Mouse (Mus musculus) spleen, adult 2 months (tissue): Measurements from ENCODE around the gene Cars.

Experiments used
- CTCF ChIP-seq: fragments of 200-500 bp; IDR thresholded peaks from 2 replicates; pipeline ENCODE4 v1.5.1; 2011; ENCODE audit warnings: mild to moderate bottlenecking, inconsistent platforms; ENCODE audit not compliant: insufficient read depth, insufficient read length, insufficient replicate concordance; ENCODE audit errors: extremely low read depth
- POLR2A ChIP-seq: fragments of 200-500 bp; IDR thresholded peaks from 2 replicates; pipeline ENCODE4 v1.6.1; 2011; ENCODE audit warnings: low read depth, low read length, inconsistent platforms

DNA sequence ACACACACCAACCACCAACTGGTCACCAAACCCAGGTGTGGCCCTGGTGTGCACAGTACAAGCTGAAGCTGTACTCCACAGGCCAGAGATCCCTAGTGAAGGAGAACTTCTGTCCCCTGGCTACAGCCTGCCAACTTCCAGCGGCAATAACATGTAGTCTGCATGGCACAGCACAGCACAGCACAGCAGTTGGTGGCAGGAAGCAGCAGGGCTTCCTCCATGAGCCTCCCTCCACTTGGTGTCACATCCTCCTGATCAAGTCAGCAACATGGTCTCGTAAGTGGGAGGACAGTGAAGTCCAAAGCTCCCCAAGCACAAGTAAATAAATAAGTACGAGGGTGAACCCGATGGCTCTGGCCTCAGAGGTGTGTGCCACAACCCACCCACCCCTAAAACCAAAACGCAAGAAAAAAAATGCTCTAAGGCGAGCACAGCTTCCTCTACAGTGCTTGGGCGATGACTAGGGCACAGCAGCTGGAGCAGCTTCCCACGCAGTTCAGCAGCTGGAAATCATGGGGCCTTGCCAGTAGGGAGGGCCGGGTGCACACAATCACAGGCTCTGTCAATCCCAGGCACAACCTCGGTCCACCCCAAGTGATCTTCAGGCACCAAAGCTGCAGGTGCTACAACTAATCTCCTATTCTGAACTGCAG, 86.0 kb downstream of the Cars start:
- TF ChIP-seq POLR2A, result no peak
- TF ChIP-seq CTCF, result no peak
